Mouse (Mus musculus) liver, embryonic 15.5 days (tissue): Measurements from ENCODE around the gene Rdh12. TPM values are rescaled to one million over a fixed set of nuclear protein-coding genes. Genes with fewer than 3 reads are reported as not detected.

Source experiments
- ATAC-seq: fragments of 200-750 bp; cut with Nextera tagmentation; 2 replicates; pipeline ENCODE4 v1.8.0; 2017; ENCODE audit warnings: moderate number of reproducible peaks, mild to moderate bottlenecking, moderate library complexity; ENCODE audit not compliant: insufficient read depth
- H3K27ac ChIP-seq: fragments of 300-500 bp; sonication (generic); replicated peaks from 2 replicates; pipeline ENCODE4 v1.5.1; 2015; ENCODE audit warnings: mild to moderate bottlenecking, inconsistent platforms
- H3K27me3 ChIP-seq: fragments of 300-500 bp; sonication (generic); 2 replicates; pipeline ENCODE4 v1.6.1; 2015; ENCODE audit warnings: mild to moderate bottlenecking, inconsistent platforms
- H3K36me3 ChIP-seq: fragments of 300-500 bp; sonication (generic); replicated peaks from 2 replicates; pipeline ENCODE4 v1.6.1; 2015; ENCODE audit warnings: moderate library complexity, mild to moderate bottlenecking, inconsistent platforms
- H3K4me1 ChIP-seq: fragments of 300-500 bp; sonication (generic); replicated peaks from 2 replicates; pipeline ENCODE4 v1.6.1; 2015; ENCODE audit warnings: inconsistent platforms
- H3K4me2 ChIP-seq: fragments of 300-500 bp; sonication (generic); 2 replicates; pipeline ENCODE4 v1.6.1; 2015; ENCODE audit warnings: moderate library complexity, mild to moderate bottlenecking, inconsistent platforms
- H3K4me3 ChIP-seq: fragments of 300-500 bp; sonication (generic); replicated peaks from 2 replicates; pipeline ENCODE4 v1.5.1; 2015; ENCODE audit warnings: mild to moderate bottlenecking, inconsistent platforms
- H3K9ac ChIP-seq: fragments of 300-500 bp; sonication (generic); 2 replicates; pipeline ENCODE4 v1.6.1; 2015; ENCODE audit warnings: moderate library complexity, mild to moderate bottlenecking, inconsistent platforms
- H3K9me3 ChIP-seq: fragments of 300-500 bp; sonication (generic); replicated peaks from 2 replicates; pipeline ENCODE4 v1.6.1; 2016; ENCODE audit warnings: inconsistent platforms
- WGBS: fragments of 180-500 bp; shearing (Covaris S2); methylation state at CpG from one replicate; pipeline ENCODE4 v1.1.7; 2015; ENCODE audit warnings: mixed read lengths; ENCODE audit not compliant: insufficient replicate concordance; 5-methylcytosine and 5-hydroxymethylcytosine counted together
- polyA plus RNA-seq: library from polyadenylated mRNA; unstranded; fragments of >200 nt; fragmentation: Nextera tagmentation; extraction: Ambion mirVana; gene quantifications from 2 replicates; pipeline ENCODE4 v1.2.1, GENCODE M21; 2015

The Rdh12 gene
- polyA plus RNA-seq, 1 experiment from 2014 or later = 1.3 TPM

DNA sequence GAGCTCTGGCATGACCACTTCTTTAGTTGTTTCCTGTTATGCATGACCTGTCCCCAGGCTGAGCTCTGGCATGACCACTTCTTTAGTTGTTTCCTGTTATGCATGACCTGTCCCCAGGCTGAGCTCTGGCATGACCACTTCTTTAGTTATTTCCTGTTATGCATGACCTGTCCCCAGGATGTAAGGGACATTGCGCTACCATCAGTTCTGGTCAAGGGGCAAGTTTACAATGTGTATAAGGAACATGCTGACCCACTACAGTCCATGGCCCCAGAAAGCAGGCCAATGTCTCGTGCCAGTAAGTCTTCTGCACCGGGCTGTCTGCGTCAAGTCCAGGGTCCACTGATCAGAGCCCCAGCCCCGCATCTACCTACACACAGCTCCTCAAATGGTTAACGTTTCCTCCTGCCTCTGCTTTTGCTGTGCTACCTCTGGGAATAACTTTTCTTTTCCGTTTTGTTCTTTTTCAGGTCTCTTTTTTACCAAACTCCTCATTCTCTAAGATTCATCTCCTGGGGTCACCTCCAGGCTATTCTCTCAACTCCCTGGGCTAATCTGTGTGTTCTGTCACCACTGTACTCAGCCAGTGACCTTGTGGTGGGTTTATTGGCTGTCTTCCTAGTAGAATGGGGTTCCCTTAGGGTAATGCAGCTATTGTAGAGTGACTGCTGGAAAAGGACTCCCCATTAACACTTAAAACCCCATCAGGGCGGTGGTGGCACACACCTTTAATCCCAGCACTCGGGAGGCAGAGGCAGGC, 44.8 kb downstream of the Rdh12 start:
- no peak overlapping the region for H3K4me3 ChIP-seq
- 79% methylated on average over 9 of the region's 9 CpGs for WGBS
- no peak overlapping the region for H3K4me2 ChIP-seq
- H3K27me3 ChIP-seq = no peaks in the 10 kb centered on the region
- no peak; the same call in 1 of the 2 replicates for ATAC-seq
- no peaks in the 10 kb centered on the region for H3K9me3 ChIP-seq
- H3K36me3 ChIP-seq = peaks cover 84% of the 10 kb centered on the region
- no peak overlapping the region for H3K9ac ChIP-seq
- H3K4me1 ChIP-seq = no peaks in the 10 kb centered on the region
- 0 out of 2 replicates have a peak overlapping the region, but pooled peaks have one; percentile 14 for H3K27ac ChIP-seq

DNA sequence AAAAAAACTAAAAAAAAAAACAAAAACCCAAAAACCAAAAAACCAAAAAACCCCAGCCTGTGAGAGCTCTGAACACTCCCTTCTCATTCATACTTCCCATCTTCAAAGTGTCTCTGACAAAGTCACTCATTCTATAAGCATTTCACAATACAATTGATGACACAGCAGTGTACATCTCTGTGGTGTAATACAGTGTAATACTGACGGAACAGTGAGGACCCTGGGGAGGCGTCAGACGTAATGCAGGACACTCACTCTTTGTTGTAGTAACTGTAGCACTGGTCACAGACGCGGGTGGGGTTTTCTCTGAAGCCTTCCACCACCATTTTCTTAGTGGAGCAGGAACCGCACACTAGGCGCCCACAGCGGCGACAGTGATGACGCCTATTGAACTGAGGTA, 46.3 kb downstream of the Rdh12 start:
- Histone ChIP-seq H3K4me1 (no peaks in the 10 kb centered on the region), H3K27me3 (no peaks in the 10 kb centered on the region), H3K4me3 (no peak overlapping the region), H3K36me3 (peaks cover 79% of the 10 kb centered on the region), H3K9ac (no peak overlapping the region), H3K9me3 (no peaks in the 10 kb centered on the region), H3K4me2 (no peak overlapping the region), H3K27ac (no peak overlapping the region)
- ATAC-seq = no peak
- WGBS = 83% methylated on average over 10 of the region's 10 CpGs

DNA sequence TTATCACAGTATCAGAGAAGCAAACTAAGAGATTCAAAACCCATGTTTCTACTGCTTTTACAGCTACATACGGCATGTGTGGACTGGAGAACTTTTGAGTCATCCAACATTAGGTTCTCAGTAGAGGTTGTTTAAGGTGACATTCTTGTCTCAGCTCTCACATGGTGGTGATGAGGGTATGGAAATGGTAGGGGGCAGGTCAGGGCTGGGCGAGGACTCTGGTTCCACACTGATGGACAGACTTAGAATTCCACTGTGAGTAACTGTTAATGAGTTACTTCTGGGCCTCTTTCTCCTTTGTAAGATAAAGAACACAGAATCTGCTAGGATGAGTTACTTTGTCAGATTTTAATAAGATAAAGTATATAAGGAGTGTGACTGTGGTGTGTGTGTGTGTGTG, 51.4 kb downstream of the Rdh12 start:
- Histone ChIP-seq H3K27me3 (no peaks in the 10 kb centered on the region), H3K4me2 (no peak overlapping the region), H3K36me3 (peaks cover 79% of the 10 kb centered on the region), H3K4me3 (no peak overlapping the region), H3K9ac (no peak overlapping the region), H3K4me1 (no peaks in the 10 kb centered on the region), H3K27ac (no peak overlapping the region), H3K9me3 (no peaks in the 10 kb centered on the region)
- 79% methylated on average over 2 of the region's 2 CpGs for WGBS
- ATAC-seq = no peak

DNA sequence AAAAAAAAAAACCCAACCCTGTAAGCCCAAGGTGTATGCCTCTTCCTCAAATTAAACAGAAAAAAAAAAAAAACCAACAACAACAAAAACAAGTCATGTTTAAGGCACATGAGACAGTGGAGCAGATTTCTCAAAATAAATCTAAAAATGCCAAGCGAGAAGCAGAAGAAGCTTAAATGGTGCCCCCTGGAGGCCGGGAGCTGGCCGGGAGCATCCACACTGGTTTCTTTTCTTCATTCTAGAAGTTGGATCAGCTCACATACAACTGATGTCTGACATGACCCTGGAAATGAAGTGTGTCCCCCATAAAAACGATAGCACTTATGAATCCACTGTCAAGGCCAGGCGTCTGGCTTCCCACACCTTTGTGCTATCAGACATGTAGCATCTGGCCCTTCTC, 52.3 kb downstream of the Rdh12 start:
- Histone ChIP-seq H3K9ac (no peak overlapping the region), H3K9me3 (no peaks in the 10 kb centered on the region), H3K36me3 (peaks cover 82% of the 10 kb centered on the region), H3K4me2 (no peak overlapping the region), H3K4me1 (no peaks in the 10 kb centered on the region), H3K4me3 (no peak overlapping the region), H3K27me3 (no peaks in the 10 kb centered on the region), H3K27ac (no peak overlapping the region)
- 65% methylated on average over 5 of the region's 5 CpGs for WGBS
- no peak for ATAC-seq

Other genes with a start within 250 kb of the Rdh12 start
- gene Tmem229b, start 201.3 kb upstream of the Rdh12 start, polyA plus RNA-seq = 3.4 and 3.5 TPM in 2 replicates
- gene Plekhh1, start 179.8 kb upstream of the Rdh12 start, polyA plus RNA-seq = 0.06 and 0.13 TPM in 2 replicates
- 5.2 and 5.7 TPM in 2 replicates for gene Pigh, start 119.3 kb upstream of the Rdh12 start, polyA plus RNA-seq
- gene Arg2, start 78.1 kb upstream of the Rdh12 start, polyA plus RNA-seq = 0.06 and 0.18 TPM in 2 replicates
- 33.1 and 33.2 TPM in 2 replicates for gene Vti1b, start 36.2 kb upstream of the Rdh12 start, polyA plus RNA-seq
- gene Rdh11, start 16.6 kb upstream of the Rdh12 start, polyA plus RNA-seq = 20.8 and 22.2 TPM in 2 replicates
- gene Zfyve26, start 87.4 kb downstream of the Rdh12 start, polyA plus RNA-seq = 7.3 and 7.6 TPM in 2 replicates
- gene Rad51b, start 88.4 kb downstream of the Rdh12 start, polyA plus RNA-seq = 4.3 and 4.6 TPM in 2 replicates